Mouse (Mus musculus) right cerebral cortex, adult 2 months (tissue): ENCODE results near the gene Apba1.

Experiments
- DNase-seq, 2 experiments: peaks; one replicate each; pipeline ENCODE4 v3.0.0; 2021 to 2022; ENCODE audit warnings: low spot score in 2 of 2

The Apba1 gene

DNA sequence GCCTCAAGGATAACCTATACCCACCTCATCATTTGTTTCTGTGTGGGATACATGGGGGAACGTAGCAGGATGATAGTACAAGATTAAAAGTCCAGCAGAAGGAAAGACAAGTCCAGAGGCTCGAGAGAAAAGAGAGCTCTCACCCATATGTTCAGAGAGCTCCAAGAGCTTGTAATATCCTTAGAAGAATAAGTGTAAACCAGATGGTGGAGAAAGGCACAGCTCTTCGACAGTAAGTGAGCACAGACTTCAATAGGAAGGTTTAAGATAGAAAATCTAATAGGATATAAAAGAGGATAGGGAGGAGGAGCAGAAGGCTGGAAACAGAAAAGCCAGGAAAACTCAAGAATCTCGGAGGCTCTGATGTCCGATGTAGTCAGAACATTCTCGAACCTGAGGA is 115.8 kb downstream of the Apba1 start:
- DNase-seq: no peak

DNA sequence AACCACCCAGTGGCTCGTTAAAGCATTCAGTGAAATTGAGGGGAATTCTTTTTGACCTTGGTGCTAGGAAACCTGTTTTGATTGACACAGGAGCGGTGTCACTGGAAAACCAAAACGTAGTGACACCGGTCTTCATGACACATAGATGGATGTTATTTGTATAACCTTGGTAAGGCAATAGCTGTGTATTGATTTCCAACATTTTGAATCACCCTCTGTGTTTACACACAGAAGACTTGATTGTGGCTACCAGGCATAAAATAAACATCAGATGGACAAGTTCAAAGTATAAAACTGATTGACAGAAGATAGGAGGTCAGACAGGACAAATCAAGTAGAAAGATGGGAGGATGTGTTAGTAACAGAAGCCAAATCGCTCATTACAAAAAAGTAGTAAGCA is 117.1 kb downstream of the Apba1 start:
- no peak for DNase-seq

DNA sequence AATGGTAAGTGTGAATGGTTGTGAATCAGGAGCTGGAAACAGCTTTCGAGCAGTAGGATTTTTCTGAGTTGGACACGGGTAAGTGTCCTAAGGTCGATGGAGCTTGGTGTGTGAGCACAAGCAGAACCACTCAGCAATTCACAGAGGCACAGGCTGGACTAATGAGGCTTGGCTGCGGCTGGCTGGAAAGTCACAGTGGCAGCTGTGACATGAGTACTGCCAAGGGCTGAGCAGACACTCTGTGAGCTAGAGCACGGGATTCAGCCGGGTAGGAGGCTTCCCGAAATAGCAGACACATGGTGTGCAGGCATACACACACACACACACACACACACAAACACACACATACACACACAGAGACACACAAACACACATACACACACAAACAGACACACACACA is 121.2 kb downstream of the Apba1 start:
- DNase-seq: peak in 1 of 2 experiments; percentile 55

DNA sequence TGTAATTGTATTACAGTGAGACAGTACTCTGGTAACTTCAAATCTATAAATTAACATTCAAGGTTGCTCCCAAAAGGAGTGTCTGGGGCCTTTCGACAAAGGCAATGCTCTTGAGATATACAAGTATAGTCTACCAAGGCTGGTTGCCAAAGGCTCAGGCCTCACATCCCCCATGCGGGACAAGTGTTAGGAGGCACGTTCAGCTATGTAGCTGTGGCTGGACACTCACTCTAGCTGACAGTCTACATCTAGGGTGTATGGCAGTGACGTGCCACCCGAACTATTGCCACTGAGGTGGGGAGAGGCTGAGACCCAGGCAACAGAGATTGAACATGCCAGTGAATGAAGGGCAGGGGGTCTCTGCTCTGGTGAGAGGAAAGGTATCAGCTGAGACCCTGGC is 127.5 kb downstream of the Apba1 start:
- no peak for DNase-seq

DNA sequence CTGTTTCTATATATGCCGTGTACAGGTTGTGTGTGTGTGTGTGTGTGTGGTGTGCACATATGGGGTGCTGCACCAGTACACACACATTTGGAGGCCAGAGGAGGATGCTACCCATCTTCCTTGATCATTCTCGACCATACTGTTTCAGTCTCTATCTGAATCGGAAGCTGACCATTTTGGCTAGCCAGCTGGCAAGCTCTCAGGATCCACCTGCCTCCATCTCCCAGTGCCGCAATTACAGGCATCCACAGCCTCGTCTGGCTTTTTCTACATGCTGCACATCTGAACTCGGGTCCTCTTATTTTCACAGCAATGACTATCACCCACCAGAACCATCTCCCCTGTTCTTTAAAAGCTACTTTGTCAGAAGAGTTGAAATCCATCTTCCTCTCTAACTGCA is 132.7 kb downstream of the Apba1 start:
- DNase-seq: no peak

DNA sequence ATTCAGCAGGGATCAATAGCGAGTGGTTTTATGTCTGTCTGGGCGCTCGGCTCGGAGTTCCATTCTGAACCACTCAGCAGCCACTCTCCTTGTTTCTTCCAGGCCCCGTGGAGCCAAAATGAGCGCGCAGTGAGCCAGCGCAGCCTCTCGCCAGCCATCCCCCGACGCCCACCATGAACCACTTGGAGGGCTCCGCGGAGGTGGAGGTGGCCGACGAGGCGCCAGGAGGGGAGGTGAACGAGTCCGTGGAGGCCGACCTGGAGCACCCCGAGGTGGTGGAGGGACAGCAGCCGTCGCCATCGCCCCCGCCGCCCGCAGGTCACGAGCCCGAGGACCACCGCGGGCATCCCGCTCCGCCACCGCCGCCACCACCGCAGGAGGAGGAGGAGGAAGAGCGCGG is 133.9 kb downstream of the Apba1 start:
- peak in 1 of 2 experiments; percentile 29 for DNase-seq

DNA sequence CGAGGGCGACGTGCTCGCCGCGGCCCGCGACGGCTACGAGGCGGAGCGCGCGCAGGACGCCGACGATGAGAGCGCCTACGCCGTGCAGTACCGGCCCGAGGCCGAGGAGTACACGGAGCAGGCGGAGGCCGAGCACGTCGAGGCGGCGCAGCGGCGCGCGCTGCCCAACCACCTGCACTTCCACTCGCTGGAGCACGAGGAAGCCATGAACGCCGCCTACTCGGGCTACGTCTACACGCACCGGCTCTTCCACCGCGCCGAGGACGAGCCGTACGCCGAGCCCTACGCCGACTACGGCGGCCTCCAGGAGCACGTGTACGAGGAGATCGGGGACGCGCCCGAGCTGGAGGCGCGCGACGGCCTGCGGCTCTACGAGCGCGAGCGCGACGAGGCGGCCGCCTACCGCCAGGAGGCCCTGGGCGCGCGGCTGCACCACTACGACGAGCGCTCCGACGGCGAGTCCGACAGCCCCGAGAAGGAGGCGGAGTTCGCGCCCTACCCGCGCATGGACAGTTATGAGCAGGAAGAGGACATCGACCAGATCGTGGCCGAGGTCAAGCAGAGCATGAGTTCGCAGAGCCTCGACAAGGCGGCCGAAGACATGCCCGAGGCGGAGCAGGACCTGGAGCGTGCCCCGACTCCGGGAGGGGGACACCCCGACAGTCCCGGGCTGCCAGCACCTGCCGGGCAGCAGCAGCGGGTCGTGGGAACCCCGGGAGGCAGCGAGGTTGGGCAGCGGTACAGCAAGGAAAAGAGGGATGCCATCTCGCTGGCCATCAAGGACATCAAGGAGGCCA is 134.6 kb downstream of the Apba1 start:
- DNase-seq: peak; percentile 51 to 62

DNA sequence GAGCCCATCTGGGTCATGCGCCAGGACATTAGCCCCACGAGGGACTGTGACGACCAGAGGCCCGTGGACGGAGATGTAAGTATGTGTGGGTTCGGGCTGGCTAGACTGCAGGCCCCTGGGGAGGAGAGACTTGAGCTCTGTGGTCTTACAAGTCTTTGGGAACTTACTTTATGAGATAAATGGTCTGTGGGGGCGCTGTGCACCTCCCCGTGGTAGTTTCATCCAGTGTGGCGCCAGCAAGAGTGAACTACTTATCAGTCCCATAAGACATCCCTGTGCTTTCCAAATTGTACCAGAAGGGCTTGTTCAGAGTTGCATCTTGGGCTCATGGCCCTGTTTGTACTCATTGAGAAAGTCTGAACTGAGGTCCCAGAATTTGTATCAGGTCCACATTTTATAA is 135.3 kb downstream of the Apba1 start:
- DNase-seq: no peak

DNA sequence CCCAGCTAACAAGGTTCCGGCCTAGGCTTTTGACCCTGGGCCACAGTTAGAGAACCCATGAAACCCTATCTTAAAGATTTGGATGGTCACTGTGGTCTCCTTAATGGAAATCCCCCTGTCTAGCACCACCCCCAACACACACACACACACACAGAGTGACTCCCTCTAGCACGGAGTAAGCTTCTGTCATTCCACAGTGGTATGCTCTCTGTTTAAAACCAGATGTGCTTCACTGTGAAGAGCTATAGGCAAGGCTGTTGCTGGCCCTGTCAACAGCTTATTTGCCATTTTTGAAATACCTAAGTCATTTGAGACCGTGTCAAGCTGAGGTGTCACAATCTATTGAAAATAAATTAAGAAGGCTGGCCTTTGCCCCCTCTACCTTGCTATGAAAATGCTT is 136.1 kb downstream of the Apba1 start:
- DNase-seq: no peak

DNA sequence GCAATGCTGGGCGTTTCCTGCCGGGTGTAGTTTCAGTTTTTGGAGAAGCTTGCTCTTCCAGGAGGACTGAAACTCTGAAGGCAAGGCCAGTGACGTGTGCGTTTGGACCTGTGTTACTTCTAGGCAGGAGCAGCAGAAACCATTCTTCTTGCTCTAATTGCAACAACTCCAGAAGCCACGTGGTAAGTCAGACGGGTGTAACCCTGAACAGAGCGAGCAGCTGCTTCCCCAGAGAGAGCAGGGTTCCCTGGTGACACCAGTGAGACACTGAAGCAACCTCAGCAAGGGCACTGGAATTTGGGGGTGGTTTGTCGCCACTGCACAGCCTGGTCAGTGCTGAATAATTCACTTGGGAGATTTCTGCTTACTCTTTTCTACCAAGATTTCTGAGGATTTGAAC is 138.2 kb downstream of the Apba1 start:
- no peak for DNase-seq

DNA sequence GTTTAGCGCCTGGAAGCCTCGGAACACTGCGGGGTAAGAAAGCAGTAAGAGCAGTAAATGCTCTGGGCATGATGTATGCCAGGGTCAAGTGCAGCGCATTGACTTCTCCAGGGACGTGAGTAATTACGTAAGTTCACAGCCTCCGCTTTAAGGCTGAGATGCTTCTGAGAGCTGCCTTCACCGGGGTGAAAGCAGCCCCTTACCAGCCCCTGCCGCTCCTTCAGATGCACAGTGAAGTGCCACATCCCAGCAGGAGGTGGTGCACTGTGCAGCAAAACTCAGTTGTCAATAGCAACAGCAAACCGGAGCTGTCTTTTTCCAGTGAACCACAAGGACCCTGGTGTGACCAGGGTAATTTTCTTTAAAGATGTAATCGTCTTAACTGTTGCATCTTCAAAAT is 139.8 kb downstream of the Apba1 start:
- DNase-seq: no peak

DNA sequence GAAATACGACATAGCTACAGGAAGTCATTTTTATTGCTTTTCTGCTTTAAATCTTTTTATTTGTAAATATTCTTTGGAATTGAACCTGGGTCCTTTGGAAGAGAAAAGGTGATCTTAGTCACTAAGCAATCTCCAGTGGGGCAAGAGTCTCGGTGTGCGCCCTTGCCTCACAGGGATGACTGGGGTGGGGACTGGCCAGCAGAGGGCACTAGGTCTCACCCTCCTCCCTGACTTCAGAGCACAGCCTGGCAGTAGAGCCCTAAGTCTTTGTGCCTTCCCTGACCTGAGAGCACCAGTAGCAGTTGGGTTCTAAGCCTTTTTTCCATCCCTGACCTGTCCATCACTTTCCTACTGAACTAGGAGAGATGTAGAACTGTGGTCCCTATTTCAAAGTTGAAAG is 142.5 kb downstream of the Apba1 start:
- DNase-seq: no peak

DNA sequence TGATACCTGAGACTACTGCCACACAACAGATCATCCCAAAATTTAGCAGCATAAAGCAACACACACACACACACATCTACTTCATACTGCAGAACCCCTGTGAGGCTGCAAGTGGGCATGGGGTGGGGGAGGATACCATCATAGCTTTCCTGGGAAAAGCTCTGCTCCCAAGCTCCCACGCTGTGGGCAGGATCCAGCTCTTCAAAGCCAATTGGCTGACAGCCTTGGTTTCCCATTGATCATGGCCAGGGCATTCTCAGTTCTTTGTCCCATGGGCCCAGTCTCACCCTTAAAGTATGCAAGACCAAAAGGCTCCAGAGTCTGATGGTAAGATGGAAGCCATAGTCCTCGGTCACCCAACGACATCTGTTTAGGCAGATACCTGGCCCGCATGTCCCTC is 143.1 kb downstream of the Apba1 start:
- DNase-seq: no peak

DNA sequence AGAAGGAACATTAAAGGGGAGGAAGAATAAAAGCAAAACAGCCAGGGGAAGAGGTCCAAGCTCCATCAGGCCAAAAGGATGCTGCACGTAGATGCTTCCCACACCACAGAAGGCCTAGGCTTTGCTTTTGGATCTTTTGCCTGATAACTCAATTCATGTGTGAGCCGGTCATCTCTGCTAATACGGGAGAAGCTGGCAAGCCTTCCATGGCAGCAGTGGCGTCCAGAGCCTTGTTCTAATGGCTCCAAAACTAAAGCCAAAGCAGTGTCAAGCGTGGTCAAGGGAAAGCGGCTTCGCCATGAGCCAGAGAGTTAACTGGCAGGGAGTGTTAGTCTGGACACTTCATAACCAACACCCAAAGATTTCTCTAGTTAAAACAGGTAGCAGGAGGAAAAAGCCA is 144.4 kb downstream of the Apba1 start:
- DNase-seq: no peak

DNA sequence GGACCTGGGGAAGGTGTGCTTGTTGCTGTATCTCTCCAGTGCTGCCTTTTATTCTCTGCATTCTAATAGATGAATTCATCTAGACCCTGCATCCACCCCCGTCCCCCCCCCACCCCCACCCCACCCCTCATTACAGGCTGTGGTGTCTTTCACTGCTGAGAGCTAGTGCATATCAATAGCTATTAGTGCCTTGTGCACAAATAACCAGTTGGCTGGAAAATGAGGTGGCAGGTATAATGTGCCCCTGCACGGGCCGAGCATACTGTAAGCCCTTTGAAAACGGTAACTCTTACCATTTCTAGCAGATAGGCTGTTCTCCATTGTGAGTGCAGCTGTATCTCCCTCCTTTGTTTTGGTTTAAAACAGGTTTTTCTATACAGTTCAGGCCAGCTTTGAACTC is 146.2 kb downstream of the Apba1 start:
- DNase-seq: no peak

DNA sequence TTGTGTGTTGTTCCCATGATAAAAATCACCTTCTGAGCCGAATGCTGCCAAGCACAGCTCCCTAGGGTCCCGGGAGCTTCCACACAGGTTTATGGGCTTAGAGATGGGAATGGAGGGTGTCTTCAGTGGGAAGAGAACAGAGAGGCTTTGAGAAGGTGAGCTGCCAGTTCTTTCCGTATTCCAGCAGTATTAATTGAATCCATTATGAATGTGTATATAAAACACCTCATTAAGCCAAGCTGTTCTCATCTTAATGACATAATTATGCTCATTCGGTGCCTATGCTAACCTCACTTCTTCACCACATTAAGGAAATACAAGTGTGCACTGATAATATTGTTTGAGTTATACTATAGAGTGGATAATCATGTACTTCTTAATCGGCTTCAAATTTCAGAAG is 147.1 kb downstream of the Apba1 start:
- DNase-seq: no peak

DNA sequence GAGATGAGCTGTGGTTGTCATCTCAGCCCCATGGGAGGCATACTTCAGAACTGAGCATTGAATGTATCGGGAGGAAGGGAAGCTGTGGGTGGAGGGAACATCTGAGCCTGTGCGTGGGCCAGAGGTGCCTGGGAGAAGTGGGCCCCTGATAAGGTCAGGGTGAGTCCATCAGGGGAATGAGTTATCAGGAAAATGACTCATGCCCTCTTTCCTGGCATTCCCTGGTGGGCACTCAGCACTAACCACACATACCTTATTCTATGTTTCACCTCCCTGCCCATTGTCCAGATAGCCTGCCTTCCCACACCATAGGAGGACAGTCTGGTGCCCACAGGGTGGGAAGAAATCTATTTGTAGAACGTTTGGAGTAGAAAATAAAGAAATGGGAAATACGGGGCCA is 151.7 kb downstream of the Apba1 start:
- DNase-seq: no peak

DNA sequence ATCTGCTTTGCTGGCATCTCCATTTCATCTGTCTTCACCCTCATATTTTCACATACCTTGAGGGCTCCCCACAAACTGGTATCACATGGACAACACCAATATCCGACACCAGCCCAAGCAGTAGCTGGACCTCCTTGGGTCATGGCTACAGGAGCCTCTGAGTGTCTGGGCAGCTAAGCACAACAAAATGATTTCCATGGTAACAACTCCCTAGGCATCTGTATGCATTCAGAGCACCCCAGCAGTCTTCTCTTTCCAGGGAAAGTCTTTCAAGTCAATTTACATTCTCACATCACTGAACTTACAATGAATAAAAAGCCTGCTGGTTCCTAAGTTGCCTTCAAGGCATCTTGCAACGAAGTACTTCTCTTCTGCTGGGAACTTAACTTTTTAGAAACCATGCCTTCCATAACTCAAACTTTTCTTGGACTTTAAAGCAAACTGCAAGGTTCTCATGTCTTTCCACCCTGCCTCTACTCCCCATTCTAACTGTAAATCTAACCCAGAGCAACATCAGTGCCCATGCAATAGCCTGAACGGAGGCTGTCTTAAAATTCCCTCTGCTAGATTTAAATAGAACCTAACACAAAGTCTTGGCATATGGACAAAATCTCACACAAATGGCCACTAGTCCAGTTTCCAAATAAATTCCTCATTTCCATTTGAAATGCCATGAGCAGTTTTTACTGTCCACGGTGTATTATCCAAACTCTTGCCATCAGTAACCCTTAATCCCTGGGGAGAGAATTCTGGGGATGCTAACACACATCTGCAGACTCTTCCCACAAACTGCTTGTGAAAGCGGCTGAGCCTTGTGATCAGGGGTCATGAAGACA is 160.9 kb downstream of the Apba1 start:
- no peak for DNase-seq

DNA sequence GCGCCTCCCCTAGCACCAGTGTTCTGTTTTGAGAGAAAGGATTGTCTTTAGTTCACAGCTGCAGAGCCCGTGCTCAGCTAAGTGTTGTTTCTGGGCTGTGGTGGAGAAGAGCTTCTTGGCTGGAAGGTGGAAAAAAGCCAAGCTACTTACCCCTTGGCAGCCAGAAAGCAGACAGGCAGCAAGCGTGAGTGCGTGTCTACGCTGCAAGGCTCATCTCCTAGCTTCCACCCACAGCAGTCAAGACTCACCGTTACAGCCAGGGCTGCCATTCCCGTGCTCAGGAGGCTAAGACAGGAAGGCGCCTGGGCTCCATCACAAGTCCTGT is 161.5 kb downstream of the Apba1 start:
- no peak for DNase-seq

DNA sequence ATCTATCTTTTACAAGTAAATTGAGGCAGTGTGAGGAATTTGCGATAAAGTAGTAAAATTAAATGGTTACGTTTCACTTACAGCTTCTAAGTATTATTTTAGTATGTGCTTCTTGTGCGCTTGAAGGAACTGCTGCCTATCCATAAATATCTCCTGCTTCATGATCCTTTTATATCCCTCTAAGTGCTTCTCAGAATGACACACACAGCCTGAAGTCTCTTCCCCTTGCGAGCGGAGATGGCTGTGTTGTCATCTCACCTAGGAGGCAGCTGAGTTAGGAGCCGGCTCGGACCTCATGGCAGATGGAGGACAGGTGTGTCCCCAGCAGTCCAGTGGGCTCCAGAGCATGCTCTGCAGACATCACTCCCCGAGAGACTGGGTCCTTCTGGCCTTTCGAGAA is 163.9 kb downstream of the Apba1 start:
- DNase-seq: no peak

DNA sequence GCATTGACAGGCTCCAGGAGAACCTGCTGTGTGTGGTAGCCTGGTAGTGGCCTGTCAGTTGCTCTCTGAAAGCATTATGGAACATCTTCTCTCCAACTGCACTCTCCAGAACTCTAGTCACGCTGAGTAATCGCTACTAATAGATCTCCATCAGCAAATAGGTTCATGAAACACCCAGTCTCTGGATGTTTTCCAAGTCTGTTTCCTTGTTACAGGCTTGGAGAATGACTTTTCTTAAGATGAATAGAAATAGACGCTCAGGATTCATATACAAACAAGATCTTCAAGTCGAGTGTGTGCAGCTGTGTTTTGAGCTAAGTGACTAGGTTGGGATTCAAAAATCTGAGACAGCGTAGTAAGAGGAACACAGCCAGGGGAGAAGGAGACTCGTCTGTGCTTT is 165.4 kb downstream of the Apba1 start:
- no peak for DNase-seq

DNA sequence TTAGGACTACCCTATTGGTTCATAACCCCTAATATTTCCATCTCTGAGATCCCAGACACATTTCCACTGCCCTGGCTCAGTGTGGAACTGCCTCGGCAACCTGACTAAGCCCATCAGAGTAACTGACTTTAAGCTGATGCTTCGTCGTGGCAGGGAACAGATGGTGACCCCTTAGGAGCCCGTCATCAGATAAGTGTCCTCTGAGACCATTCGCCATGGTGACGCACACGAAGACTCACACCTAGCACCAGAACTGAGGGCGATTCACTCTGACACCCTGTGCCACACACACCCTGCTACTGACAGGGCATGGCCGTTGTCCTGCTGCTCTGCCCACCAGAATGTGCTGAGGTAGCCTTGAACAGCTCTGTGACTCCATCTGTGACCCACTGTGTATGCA is 166.1 kb downstream of the Apba1 start:
- DNase-seq: no peak

DNA sequence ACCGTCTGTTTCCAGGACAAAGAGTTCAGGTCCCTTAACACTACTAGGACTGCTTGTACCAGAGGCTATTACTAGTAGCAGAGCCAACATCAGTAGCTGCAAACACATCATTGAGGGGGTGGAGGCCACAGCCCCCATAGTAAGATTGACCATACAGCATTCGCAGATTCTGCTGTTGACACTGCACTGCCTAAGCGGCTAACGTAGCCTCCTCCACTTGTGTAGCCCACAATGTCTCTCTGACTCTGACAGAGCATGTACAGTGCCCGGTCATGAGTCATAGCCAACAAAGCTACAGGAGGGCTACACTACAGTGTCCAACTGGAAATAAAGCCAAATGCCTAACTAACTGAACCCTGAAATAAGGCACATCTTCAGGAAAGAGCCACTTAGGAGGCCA is 166.9 kb downstream of the Apba1 start:
- DNase-seq: no peak

DNA sequence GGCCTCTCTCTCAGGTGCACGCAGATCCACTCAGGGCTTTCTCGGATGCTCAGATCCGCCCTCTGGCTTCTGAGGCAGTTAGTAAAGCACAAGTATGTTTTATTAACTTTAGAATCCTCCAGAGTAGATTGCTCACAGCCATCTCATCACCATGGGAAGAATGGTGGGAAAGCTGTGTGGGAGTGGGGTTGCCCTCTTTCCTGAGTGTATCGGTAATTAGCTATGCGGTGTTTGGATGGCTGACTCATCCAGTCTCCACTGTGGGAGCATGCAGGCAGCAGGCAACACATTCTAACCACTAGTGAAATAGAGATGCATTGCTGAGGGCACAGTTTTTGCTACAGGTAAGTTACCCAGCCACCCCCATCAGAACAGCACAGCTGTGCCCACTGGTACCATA is 172.1 kb downstream of the Apba1 start:
- peak; percentile 74 for DNase-seq
